Mouse (Mus musculus) retina, adult 2 months (tissue): ENCODE data around the gene Nabp1.

ENCODE experiments used
- DNase-seq: peaks from one replicate; pipeline ENCODE4 v3.0.0-alpha.2; 2012; ENCODE audit warnings: low read depth, low spot score

The Nabp1 gene

DNA sequence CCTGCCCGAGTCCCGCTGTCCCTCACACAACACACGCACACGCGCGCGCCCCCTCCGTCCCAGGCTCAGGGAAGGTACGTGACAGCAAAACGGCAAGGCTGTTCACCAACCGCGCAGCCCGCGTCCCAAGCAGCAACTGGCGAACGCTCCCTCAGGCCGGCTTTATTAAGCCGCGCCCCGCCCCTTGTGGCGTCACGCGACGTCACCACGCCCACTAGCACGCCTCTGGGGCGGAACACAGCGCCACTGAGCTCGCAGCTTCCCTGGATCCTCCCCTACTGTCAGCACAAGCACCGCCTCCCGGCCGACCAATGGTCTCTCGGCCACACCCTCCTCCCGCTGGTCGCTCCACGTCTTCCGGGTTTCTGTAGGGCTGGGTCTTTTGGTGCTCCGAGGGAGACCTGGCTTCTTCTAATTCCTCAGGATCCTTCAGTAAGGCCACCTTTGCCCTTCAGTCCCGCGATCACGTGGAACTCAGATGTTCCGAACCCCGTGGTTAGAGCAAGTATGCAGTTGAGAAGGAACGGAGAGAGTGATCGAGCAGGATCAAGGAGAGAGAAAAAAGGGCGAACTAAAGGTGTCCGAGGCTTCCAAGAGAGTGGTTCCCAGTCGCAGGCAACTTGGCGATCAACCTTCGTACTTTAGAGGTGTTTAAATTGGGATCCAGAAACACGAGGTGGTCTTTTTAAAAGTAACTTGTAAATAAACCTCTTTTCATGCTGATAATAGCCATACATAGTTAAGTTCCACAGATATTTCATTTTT is at the start of gene Nabp1:
Nabp1 (minus strand) TSS at position 164 of the 765 bp plus-strand sequence.
- DNase-seq, result peak; percentile 95

- no peak for DNase-seq
These were observed 47.5 kb upstream of the Nabp1 start for GRCm38 (mm10) chr1:51525563-51526265.

DNA sequence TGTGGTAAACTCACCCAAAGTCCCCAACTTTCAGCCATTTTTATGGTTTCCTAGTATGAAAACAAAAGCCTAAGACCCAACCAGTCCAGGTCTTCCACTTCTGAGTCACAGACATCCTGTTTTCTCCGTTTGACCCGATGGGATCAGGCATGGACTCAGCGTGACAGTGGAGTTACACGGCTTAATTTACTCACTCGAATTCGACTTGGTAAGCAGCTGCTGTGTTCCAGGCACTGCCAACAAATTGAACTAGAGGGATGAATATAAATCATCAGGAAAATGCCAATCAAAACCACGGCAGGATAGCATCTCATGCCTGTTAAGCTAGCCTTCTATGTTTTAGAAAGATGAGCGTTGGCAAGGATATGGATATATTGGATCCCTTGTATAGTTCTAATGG is 43.4 kb upstream of the Nabp1 start:
- DNase-seq, result no peak

- no peak for DNase-seq
These were observed 42.1 kb upstream of the Nabp1 start for GRCm38 (mm10) chr1:51520246-51520780.

GRCm38 (mm10) chr1:51519112-51519511 is 40.9 kb upstream of the Nabp1 start:
- no peak for DNase-seq

GRCm38 (mm10) chr1:51515625-51516024 is 37.4 kb upstream of the Nabp1 start:
- DNase-seq, result no peak

GRCm38 (mm10) chr1:51515041-51515440 is 36.8 kb upstream of the Nabp1 start:
- DNase-seq, result no peak

GRCm38 (mm10) chr1:51514379-51514778 is 36.2 kb upstream of the Nabp1 start:
- no peak for DNase-seq

DNA sequence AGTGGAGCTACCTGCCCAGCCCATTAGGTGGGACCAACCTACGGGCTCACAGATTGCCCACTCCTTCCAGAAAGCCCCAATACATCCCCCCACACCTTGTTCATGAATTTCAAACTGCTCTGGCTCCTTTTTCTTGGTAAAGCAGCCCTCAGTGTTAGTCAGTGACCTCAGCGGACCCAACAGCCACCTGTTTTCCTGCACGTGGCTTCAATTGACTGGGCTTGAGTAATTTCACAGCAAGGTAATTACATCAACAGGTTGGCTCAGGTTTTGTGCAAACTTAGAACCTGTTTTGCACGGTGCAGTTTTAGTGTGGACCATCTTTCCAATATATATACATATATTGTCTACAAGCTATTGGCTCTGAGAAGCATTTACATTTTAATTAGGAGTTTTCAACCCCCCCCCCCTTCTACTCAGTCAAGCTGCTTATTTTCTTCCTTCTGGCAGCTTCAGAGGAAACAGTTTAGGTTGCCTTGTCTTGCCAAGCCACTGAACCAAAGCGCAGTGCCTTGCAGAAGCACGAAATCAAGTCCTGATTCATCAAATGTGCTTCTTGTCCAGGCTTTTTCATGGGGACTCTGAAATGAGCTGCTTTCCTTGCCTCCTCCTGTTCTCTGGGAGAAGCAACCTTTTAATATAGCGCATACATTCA is 35.0 kb upstream of the Nabp1 start:
- no peak for DNase-seq

DNA sequence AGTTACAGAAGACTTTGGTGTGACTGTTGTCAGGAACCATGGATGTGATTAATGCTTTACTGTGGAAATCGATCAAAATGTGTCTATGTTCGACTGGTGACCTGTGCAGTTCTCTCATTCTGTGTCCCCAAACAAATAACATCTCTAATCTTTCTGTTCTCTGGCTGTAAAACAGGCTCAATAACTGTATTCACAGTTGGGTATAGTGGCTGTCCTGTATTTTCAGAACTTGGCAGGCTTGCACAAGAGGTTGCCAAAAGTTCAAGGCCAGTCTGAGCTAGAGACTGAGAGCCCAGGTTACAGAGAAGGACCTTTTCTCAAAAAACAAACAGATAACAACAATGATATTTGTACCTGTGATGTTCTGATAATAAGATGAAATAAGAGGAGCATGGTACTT is 34.1 kb upstream of the Nabp1 start:
- DNase-seq, result no peak

DNA sequence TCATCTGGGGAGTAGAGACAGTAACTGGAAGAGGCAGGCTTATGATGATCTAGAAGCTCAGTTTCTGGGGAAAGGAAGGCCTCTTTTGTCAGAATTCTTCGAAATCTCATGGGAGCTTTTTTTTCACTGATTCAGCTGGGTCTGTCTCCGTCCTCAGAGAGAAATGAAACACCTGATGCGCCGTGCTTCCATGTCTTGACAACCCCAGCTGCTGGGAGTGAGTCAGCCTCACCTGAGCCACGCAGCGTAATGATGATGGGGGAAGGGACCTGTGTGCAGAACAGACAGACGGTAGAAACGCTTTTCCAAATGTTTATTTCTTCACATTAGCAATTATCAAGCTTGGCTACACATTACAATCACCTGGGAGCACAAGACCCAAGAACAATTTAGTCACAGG is 31.6 kb upstream of the Nabp1 start:
- no peak for DNase-seq

DNA sequence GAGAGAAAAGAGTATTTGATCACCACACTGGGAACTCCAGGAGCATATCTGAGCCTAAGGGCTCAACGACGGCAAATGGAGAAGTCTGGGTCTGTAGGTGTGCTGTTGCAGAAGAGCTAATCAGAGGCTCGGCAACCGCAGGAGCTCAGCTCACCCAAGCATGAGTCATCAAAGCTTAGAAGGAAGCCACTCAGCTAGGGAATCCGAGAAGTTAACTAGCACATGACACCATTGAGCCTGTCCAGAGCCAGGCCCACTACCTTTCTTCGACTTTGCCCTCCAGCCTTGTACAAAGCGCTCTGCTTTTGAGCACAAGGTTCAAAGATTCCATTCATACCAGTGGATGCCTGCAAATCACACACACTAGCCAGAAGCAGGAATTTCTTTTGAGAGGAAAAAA is 30.9 kb upstream of the Nabp1 start:
- no peak for DNase-seq

DNA sequence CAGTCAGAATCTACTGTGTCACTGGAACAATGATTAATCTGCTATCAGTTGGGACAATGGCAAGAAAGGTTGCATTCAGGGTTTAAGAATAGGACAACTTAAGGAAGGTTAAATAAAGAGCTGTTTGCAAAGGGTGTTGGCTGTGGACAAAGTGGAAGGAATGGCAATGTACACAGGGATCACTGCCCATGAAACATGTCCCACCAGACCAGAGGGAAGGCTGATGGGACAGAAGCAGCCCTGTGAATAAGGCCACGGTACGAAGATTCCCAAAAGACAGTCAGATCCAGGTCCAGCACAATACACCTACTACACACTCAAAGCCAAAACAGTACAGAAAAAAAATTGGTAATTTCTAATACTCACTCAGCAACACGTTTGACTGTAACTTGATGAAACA is 30.3 kb upstream of the Nabp1 start:
- DNase-seq, result no peak

DNA sequence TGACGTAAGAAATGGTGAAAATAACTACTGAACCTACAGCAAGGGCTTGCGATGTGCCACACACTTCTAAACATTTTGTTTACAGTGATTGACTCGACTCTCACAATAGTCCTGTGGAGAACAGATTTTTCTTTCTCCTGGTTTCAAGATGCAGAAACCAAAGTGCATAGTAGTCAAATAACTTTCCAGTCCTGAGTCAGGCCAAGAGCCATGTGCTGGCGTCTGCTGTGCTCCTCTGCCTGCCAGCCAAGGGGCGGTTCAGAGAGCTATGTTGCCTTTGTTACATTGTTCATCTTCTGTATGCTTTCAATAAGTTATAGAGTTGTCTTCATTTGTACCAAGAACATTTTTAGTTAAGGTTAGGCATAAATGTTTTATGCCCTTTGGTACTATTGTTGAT is 29.2 kb upstream of the Nabp1 start:
- DNase-seq, result no peak

DNA sequence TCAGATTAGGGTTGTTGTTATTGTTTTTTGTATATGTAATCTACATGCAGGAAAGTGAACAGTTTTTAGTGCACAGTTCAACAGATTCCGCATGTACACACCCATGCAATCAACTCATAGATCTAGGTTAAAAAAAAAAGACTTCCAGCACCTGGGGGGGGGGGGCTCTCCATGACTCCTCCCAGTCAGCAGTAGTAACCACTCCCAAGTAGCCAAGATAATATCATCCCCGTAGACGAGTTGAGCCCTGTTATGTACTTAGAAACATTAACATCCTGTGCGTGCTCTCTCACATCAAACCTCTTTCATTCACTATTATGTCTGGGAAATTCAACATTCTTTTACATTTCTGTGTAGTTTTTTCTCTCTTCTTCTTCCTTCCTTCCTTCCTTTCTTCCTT is 28.0 kb upstream of the Nabp1 start:
- no peak for DNase-seq

DNA sequence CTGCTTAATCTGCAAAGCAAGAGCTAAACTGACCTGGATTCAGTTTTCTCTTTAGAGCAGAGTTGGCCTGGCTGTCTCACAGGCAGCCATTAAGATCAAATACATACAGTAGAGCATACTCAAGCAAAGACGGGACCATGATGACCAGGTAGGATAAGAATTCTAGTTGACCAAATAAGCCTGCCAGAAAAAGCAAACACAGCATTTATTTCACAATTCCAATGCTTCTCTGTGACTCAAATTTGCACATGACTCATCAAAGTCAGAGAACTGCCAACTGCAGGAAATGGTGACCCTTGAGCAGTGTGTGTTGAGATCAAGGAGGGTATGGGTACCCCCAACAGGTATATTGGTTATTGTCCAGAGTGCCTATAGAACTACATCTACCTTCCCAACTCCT is 27.4 kb upstream of the Nabp1 start:
- DNase-seq, result no peak

DNA sequence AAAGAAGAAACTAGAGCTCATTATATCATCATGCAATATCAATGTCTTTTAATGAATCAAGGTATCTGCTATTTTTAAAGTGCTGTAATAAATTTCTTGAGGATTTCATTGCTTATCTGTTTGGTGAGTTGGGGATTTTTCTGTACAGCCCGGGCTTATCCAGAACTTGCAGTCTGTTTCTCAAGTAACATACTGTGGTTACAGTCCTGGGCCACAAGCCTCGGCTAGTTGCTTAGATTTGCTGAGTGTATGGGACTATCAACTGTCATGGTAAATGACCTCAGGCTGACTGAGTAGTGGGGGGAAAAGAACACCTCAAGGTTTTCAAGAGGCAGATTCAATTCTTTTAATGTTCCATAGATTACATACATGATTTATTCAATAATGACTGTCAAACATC is 24.8 kb upstream of the Nabp1 start:
- no peak for DNase-seq

- no peak for DNase-seq
These were observed 24.1 kb upstream of the Nabp1 start for GRCm38 (mm10) chr1:51502353-51502752.

DNA sequence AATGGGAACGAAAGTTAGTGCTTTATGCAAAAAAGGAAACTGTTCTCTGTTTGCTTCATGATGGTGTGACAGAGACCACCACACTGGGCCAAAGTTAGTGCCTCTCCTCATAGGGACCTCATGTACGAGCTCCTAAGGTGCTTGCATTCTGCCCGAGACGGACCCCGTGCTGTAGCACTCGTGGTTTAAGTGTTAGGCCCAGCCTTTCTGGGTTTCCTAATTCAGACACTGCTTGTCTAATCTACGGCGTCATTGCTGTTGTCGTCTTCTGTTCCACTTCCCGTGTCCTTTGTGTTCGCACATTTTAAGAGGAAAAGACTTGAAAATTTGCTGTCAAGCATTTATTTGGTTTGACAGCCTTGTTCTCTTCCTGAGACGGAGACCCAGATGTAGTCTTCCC is 23.0 kb upstream of the Nabp1 start:
- DNase-seq, result no peak

GRCm38 (mm10) chr1:51498601-51499098 is 20.4 kb upstream of the Nabp1 start:
- no peak for DNase-seq

DNA sequence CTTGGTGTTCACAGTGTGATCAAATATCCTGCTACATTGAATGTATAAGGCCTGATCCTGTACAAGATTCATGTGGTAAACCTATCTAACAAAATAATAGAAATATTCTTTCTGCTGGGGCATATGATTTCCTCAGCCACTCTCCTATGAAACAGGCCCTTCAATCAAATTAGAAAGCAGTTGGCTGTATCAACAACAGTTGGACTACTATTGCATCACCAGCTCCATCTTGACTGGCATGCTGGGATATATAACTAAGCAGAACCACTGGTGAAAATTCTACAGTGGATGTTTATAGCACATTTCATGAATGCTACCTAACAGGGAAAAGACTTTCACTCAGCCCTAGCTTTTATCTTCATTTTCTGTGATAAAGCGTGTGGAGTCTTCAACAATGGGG is 17.9 kb upstream of the Nabp1 start:
- no peak for DNase-seq

DNA sequence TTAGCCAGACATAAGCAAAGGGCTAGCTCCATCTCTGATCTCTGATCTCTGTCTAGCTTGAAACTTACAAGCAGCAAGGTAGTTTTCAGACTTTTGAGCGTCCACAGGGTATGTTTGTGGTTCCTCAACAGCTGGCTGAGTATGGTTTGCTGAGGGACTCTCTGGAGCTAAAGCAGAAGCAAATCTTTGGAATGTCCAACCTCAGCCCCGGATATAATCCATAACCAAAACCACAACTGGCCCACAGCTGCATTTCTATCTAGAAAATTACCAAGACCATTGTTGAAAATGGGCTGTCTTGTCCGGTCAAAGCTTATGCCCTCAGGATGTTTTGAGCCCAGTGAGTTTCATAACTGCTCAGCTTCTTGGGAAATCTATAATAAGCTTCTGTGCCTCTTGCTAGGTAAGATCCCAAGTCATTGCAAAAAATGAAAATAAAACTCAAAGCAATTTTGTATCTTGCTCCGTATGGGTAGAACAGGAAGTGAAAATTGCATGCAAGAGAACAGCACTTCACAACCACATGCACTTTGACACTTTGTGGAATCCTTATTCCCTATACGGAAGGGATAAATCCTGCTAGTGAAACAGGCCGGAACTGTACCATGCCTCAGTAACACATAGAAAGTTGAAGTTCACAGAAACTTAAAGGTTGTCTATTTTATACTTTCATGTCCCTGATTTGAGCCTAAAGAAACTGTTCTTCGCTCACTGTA is 15.5 kb upstream of the Nabp1 start:
- DNase-seq, result no peak
